Mouse (Mus musculus): ENCODE data around the gene Vkorc1l1. TPM values are rescaled to one million over a fixed set of nuclear protein-coding genes. Genes with fewer than 3 reads are reported as not detected.

Vkorc1l1 gene
- polyA plus RNA-seq, 1 experiment from 2014 or later = 41.3 TPM

Other genes with a start within 250 kb of the Vkorc1l1 start
- gene Sept14, start 233.5 kb upstream of the Vkorc1l1 start, polyA plus RNA-seq (2014; fragmentation: Nextera tagmentation; extraction: Ambion mirVana) = not detected in 2 replicates
- gene Mrps17, start 226.5 kb upstream of the Vkorc1l1 start, polyA plus RNA-seq (2014; fragmentation: Nextera tagmentation; extraction: Ambion mirVana) = 204 and 216 TPM in 2 replicates
- 85.1 and 92.1 TPM in 2 replicates for gene Nipsnap2, start 216.9 kb upstream of the Vkorc1l1 start, polyA plus RNA-seq (2014; fragmentation: Nextera tagmentation; extraction: Ambion mirVana)
- 34.9 and 36.0 TPM in 2 replicates for gene Psph, start 154.5 kb upstream of the Vkorc1l1 start, polyA plus RNA-seq (2014; fragmentation: Nextera tagmentation; extraction: Ambion mirVana)
- 58.3 and 64.4 TPM in 2 replicates for gene Sumf2, start 95.0 kb upstream of the Vkorc1l1 start, polyA plus RNA-seq (2014; fragmentation: Nextera tagmentation; extraction: Ambion mirVana)
- 1,023 and 1,076 TPM in 2 replicates for gene Chchd2, start 54.5 kb upstream of the Vkorc1l1 start, polyA plus RNA-seq (2014; fragmentation: Nextera tagmentation; extraction: Ambion mirVana)
- 11.7 and 12.0 TPM in 2 replicates for gene Zbed5, start 46.2 kb upstream of the Vkorc1l1 start, polyA plus RNA-seq (2014; fragmentation: Nextera tagmentation; extraction: Ambion mirVana)
- 0.13 TPM in 1 of 2 replicates, not detected in the other for gene Phkg1, start 43.4 kb upstream of the Vkorc1l1 start, polyA plus RNA-seq (2014; fragmentation: Nextera tagmentation; extraction: Ambion mirVana)
- 4.3 TPM in 2 replicates for gene Nupr1l, start 33.4 kb upstream of the Vkorc1l1 start, polyA plus RNA-seq (2014; fragmentation: Nextera tagmentation; extraction: Ambion mirVana)
- 45.1 and 45.5 TPM in 2 replicates for gene Gusb, start 61.1 kb downstream of the Vkorc1l1 start, polyA plus RNA-seq (2014; fragmentation: Nextera tagmentation; extraction: Ambion mirVana)
- 21.0 and 29.6 TPM in 2 replicates for gene Asl, start 87.3 kb downstream of the Vkorc1l1 start, polyA plus RNA-seq (2014; fragmentation: Nextera tagmentation; extraction: Ambion mirVana)
- 30.6 and 30.9 TPM in 2 replicates for gene Crcp, start 87.3 kb downstream of the Vkorc1l1 start, polyA plus RNA-seq (2014; fragmentation: Nextera tagmentation; extraction: Ambion mirVana)
- 70.4 and 72.9 TPM in 2 replicates for gene Tpst1, start 131.4 kb downstream of the Vkorc1l1 start, polyA plus RNA-seq (2014; fragmentation: Nextera tagmentation; extraction: Ambion mirVana)
- gene Kctd7, start 202.9 kb downstream of the Vkorc1l1 start, polyA plus RNA-seq (2014; fragmentation: Nextera tagmentation; extraction: Ambion mirVana) = 4.9 and 5.0 TPM in 2 replicates
- 23.6 and 25.1 TPM in 2 replicates for gene Rabgef1, start 229.8 kb downstream of the Vkorc1l1 start, polyA plus RNA-seq (2014; fragmentation: Nextera tagmentation; extraction: Ambion mirVana)